Mouse (Mus musculus) embryonic facial prominence, embryonic 14.5 days (tissue): ENCODE measurements around the gene Gm28305. TPM values are rescaled to one million over a fixed set of nuclear protein-coding genes. Genes with fewer than 3 reads are reported as not detected.

Experiments
- polyA plus RNA-seq: library from polyadenylated mRNA; unstranded; fragments of >200 nt; fragmentation: Nextera tagmentation; extraction: Ambion mirVana; gene quantifications from 2 replicates; pipeline ENCODE4 v1.2.1, GENCODE M21; 2014

Gm28305 gene
- polyA plus RNA-seq, 1 experiment from 2014 or later, result not detected

Other genes starting within 250 kb of the Gm28305 start
- gene Nphp3, start 38.1 kb upstream of the Gm28305 start, polyA plus RNA-seq, result 5.1 TPM in 2 replicates
- 67.5 and 69.8 TPM in 2 replicates for gene Uba5, start 22.5 kb downstream of the Gm28305 start, polyA plus RNA-seq
- gene Acad11, start 22.7 kb downstream of the Gm28305 start, polyA plus RNA-seq, result 11.2 and 11.9 TPM in 2 replicates
- 3.2 and 4.4 TPM in 2 replicates for gene Ackr4, start 86.3 kb downstream of the Gm28305 start, polyA plus RNA-seq
- 29.0 and 31.4 TPM in 2 replicates for gene Dnajc13, start 222.3 kb downstream of the Gm28305 start, polyA plus RNA-seq